Mouse (Mus musculus): ENCODE measurements around the gene Fignl1. TPM values are rescaled to one million over a fixed set of nuclear protein-coding genes. Genes with fewer than 3 reads are reported as not detected.
A peak's percentile ranks its signal among the peaks of the same experiment; 100 is the strongest.

Gene Fignl1
- polyA plus RNA-seq (2015; fragmentation: Nextera tagmentation; extraction: Ambion mirVana): 86.1 and 88.1 TPM in 2 replicates

DNA sequence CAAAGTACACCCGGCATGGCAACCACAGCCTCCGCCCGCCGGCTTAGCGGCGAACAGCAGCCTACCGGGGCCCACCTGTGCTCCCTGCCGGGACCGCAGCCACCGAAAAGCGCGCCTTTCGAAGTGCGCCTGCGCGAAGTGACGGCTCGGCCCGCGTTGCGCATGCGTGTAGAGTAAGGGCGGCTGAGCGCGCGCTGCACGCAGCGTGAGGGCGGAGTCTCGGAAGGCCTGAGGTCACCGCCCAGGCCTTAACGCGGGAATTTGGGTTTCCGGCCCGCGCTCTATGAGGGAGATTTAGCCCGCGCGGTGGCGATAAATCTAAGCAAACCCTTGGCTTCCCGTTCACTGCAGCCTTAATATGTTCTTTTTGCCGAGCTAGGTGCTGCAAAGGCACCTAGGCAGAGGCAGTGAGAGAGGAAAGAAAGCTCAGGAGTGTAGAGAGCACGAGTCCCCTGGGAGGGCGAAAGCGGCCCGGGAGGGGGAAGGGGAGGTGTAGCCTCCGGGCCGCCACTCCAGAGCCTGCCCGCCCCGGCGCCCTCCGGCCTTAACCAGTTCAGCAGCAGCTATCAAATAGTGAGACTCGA lies at the start of gene Fignl1:
Fignl1 (minus strand) TSS at position 143 of the 584 bp plus-strand sequence.
- H3K4me2 ChIP-seq: peak within 1 kb of the TSS; percentile 88
- peak within 1 kb of the TSS; percentile 100 for H3K27ac ChIP-seq
- WGBS: under 1% methylated on average over 53 of the region's 53 CpGs
- H3K4me3 ChIP-seq: peak within 1 kb of the TSS; percentile 79
- H3K36me3 ChIP-seq: peaks cover 18% of the 10 kb centered on the region
- no peaks in the 10 kb centered on the region for H3K27me3 ChIP-seq
- peak within 1 kb of the TSS; percentile 86 for H3K9ac ChIP-seq
- H3K4me1 ChIP-seq: peaks cover 18% of the 10 kb centered on the region
- peak; percentile 96 for ATAC-seq (ENCODE audit: borderline replicate concordance, extremely low read depth, low FRiP score, low TSS enrichment)
- H3K9me3 ChIP-seq: no peaks in the 10 kb centered on the region

DNA sequence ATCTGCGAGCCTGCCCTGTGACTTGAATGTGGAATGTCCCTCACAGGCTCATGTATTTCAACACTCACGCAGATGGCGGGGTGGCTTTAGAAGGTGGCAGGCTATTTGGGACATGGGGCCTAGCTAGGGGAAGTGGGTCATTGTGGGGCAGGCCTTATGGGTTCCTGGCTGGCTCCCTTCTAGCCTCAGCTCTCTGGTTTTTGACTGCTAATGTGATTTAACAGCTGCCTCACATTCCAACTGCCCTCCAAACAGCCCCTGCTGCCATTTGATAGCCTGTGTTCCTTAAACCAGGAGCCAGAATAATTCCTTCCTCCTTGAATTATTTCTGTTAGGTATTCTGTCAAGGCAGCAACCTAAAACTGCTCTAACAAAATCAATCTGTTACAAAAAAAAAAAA lies 48.2 kb upstream of the Fignl1 start:
- H3K4me2 ChIP-seq: no peak overlapping the region
- no peak overlapping the region for H3K4me3 ChIP-seq
- no peak overlapping the region for H3K9ac ChIP-seq
- no peaks in the 10 kb centered on the region for H3K9me3 ChIP-seq
- WGBS: 95% methylated on average over 3 of the region's 3 CpGs
- H3K27ac ChIP-seq: no peak overlapping the region
- ATAC-seq (ENCODE audit: borderline replicate concordance, extremely low read depth, low FRiP score, low TSS enrichment): no peak
- H3K36me3 ChIP-seq: no peaks in the 10 kb centered on the region
- peaks cover 26% of the 10 kb centered on the region for H3K4me1 ChIP-seq
- H3K27me3 ChIP-seq: no peaks in the 10 kb centered on the region

DNA sequence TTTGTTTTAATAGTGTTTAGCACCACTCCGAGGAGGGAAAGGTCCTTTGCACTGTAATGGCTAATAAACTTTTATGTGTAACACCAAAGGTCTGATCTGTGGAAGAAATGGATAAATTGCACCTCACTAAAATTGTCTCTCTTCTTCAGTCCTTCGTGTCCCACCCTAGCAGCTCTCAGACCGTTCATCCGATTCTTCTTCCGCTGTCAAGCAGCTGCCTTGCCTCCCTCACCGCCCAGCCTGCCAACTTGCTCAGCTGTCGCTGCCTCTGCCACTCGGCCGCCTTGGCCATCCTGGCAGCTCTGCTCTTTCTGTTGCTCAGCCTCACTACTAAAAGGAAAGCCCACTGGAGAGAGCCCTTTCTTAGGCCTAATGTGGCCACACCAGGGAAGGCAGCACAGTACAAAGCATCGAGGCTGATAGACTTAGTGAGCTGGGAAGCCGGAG lies 46.9 kb upstream of the Fignl1 start:
- H3K4me1 ChIP-seq: peaks cover 36% of the 10 kb centered on the region
- no peak overlapping the region for H3K4me3 ChIP-seq
- no peak overlapping the region for H3K9ac ChIP-seq
- no peak overlapping the region for H3K4me2 ChIP-seq
- H3K27ac ChIP-seq: peak overlapping the region; percentile 77
- ATAC-seq (ENCODE audit: borderline replicate concordance, extremely low read depth, low FRiP score, low TSS enrichment): no peak
- 64% methylated on average over 11 of the region's 11 CpGs for WGBS
- H3K27me3 ChIP-seq: no peaks in the 10 kb centered on the region
- H3K9me3 ChIP-seq: no peaks in the 10 kb centered on the region
- no peaks in the 10 kb centered on the region for H3K36me3 ChIP-seq

DNA sequence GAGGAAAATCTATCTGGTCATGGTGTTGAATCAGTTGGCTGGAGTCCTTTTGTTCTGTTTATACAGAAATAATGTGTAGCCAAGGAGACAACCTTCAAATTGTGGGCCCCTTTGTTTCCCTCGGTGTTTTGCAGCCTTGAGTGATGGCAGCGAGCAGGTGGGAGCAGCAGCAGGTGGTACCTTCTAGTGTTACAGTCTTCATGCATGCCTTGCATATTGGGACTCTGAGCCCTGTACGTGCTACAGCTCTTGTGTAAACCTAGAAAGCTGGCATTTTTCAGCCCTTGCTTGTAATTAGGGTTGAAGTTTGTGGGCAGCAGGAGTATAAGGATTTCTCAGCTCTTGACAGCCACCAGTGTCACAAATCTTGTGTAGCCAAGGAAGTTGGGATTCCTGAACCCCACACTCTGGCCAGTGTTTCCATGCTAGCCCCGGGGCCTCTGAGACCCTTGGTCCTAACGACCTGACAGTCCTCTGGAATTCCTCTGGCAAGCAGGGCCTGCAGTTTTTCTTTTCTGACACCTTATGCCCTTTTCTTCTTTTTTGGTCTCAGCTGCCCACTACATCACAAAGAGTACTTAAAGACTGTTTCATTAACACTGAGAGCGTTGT lies 46.4 kb upstream of the Fignl1 start:
- no peak for ATAC-seq (ENCODE audit: borderline replicate concordance, extremely low read depth, low FRiP score, low TSS enrichment)
- no peaks in the 10 kb centered on the region for H3K36me3 ChIP-seq
- H3K4me2 ChIP-seq: no peak overlapping the region
- WGBS: 36% methylated on average over 6 of the region's 6 CpGs
- peak overlapping the region; percentile 77 for H3K27ac ChIP-seq
- no peaks in the 10 kb centered on the region for H3K27me3 ChIP-seq
- H3K4me1 ChIP-seq: peaks cover 41% of the 10 kb centered on the region
- no peaks in the 10 kb centered on the region for H3K9me3 ChIP-seq
- no peak overlapping the region for H3K9ac ChIP-seq
- H3K4me3 ChIP-seq: no peak overlapping the region

DNA sequence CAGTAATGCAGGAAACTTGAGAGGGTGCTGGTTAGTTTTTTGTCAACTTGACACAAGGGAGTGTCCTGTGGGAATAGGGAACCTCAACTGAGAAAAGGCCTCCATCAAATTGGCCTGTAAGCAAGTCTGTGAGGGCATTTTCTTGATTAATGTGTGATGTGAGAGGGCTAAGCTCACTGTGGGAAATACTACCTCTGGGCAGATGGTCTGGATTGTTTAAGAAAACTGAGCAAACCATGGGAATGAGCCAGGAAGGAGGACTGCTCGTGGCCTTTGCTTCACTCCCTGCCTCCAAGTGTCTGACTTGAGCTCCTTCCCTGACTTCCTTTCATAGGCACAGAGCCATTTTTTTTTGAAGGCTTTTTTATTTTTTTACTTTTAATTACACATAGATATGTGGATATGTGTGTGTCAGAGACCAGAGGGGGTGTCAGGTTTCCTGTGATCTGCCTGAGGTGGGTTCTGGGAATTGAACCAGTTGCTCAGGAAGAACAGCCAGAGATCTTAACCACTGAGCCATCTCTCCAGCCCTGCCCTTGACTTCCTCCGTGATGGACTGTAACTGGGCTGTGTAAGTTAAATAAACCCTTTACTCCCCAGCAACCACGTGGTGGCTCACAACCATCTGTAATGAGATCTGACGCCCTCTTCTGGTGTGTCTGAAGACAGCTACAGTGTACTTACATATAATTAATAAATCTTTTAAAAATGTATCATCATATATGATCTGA lies 45.1 kb upstream of the Fignl1 start:
- H3K4me2 ChIP-seq: no peak overlapping the region
- peak overlapping the region; percentile 77 for H3K27ac ChIP-seq
- WGBS: 31% methylated on average over 4 of the region's 4 CpGs
- no peaks in the 10 kb centered on the region for H3K9me3 ChIP-seq
- ATAC-seq (ENCODE audit: borderline replicate concordance, extremely low read depth, low FRiP score, low TSS enrichment): peak; percentile 16; the same call in 1 of the 2 replicates
- no peaks in the 10 kb centered on the region for H3K36me3 ChIP-seq
- no peak overlapping the region for H3K9ac ChIP-seq
- H3K27me3 ChIP-seq: no peaks in the 10 kb centered on the region
- peaks cover 49% of the 10 kb centered on the region for H3K4me1 ChIP-seq
- H3K4me3 ChIP-seq: no peak overlapping the region

DNA sequence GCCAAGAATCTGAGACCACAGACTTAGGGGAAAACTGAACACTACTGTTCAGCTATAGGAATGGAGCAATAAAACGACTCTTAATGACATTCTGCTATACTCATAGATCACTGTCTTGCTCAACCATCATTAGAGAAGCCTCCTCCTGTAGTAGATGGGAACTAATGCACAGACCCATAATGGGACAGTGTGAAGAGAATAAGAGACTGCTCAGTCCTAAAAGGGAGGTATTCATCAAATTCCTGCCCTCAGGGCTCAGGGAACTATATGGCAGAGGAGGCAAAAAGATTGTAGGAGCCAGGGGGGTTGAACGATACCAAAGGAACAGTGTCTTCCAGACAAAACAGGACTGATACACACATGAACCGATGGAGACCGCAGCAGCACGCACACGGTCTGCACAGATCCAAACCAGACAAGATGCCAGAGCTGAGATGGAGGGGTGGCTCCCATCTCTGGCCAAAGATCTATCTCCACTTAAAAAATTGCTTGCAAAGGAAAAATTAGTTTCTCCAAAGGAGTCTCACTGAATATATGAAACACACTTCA lies 43.3 kb upstream of the Fignl1 start:
- no peak for ATAC-seq (ENCODE audit: borderline replicate concordance, extremely low read depth, low FRiP score, low TSS enrichment)
- no peak overlapping the region for H3K4me2 ChIP-seq
- no peaks in the 10 kb centered on the region for H3K9me3 ChIP-seq
- peak overlapping the region; percentile 81 for H3K27ac ChIP-seq
- no peak overlapping the region for H3K9ac ChIP-seq
- no peaks in the 10 kb centered on the region for H3K36me3 ChIP-seq
- H3K4me3 ChIP-seq: no peak overlapping the region
- no peaks in the 10 kb centered on the region for H3K27me3 ChIP-seq
- peaks cover 60% of the 10 kb centered on the region for H3K4me1 ChIP-seq
- WGBS: 62% methylated on average over 6 of the region's 6 CpGs

DNA sequence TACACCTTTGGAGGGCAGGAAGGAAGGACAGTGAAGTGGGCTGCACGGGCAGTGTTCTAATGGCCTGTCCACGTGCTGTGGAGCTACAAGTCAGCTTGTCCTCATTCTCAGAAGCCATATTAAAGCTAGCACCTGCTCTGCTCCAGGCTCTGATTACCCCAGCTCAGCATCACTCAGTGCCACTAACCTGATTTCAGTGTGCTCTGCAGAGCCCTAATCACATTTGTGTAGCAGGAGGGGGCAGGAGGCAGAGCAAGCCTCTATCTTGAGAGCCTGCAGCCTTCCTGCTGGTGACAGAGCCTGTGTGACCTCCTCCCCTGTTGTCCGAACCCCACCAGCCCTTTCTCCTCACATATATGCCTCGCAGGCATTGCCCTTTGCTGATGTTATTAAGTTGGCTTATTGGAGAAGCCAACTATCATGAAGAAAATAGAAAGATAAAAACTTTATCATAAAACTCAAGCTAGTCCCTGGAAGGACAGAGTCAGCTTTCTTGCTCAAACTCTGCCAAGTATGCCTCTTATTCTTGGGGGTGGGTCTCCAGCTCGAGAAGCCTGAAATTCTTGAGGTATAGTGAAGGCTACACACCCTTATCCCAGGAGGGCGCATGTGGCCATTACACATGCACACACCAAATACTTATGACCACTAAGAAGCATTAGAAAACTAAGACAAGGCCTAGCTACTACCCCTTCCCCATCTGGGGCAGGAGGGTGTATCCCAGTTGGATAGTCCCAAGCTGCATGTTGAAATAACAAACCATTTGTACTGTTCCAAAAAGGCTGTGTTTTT lies 41.9 kb upstream of the Fignl1 start:
- Histone ChIP-seq H3K4me3 (no peak overlapping the region), H3K27me3 (no peaks in the 10 kb centered on the region), H3K27ac (peak overlapping the region; percentile 81), H3K4me2 (no peak overlapping the region), H3K9me3 (no peaks in the 10 kb centered on the region), H3K36me3 (no peaks in the 10 kb centered on the region), H3K4me1 (peaks cover 57% of the 10 kb centered on the region), H3K9ac (no peak overlapping the region)
- WGBS: 43% methylated on average over 6 of the region's 6 CpGs
- ATAC-seq (ENCODE audit: borderline replicate concordance, extremely low read depth, low FRiP score, low TSS enrichment): no peak

DNA sequence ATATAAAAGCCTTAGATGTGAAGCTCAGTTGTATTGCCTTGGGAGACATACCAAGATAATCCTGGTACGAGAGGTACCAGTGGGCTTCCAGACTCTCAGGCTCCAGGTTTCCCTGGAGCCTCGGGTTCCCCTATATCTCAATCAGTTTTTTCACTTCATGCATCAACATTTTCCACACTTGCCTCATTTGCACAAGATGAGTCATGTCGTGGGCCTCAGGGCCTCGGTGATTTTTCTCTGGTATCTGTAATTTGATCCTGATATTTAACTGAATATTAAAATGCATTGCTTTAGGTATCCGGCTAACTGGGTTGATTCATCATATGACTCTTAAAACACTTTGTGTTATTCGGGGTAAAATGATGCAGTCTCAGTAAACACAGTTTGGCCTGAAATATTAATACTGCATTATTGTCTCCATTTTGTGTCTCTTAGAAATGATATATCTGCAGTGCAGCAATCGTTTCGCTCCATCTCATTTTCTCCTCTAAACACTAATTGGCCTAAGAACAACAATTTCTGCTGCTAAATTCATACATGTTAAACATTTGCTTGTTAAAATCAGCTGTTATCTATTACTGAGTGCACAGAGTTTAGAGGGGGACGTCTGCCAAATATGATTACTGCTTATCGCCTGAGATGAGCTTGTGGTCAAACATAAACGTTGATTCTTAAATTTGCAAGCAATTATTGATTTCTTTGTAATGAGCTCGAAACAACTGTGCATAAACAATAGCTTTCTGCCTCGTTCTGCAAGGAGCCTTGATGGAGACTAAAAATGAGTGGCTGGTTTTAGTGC lies 41.0 kb upstream of the Fignl1 start:
- H3K4me3 ChIP-seq: no peak overlapping the region
- no peaks in the 10 kb centered on the region for H3K9me3 ChIP-seq
- H3K4me1 ChIP-seq: peaks cover 50% of the 10 kb centered on the region
- no peak overlapping the region for H3K4me2 ChIP-seq
- 40% methylated on average over 13 of the region's 13 CpGs for WGBS
- peak overlapping the region; percentile 81 for H3K27ac ChIP-seq
- ATAC-seq (ENCODE audit: borderline replicate concordance, extremely low read depth, low FRiP score, low TSS enrichment): no peak
- H3K36me3 ChIP-seq: no peaks in the 10 kb centered on the region
- no peak overlapping the region for H3K9ac ChIP-seq
- H3K27me3 ChIP-seq: no peaks in the 10 kb centered on the region

DNA sequence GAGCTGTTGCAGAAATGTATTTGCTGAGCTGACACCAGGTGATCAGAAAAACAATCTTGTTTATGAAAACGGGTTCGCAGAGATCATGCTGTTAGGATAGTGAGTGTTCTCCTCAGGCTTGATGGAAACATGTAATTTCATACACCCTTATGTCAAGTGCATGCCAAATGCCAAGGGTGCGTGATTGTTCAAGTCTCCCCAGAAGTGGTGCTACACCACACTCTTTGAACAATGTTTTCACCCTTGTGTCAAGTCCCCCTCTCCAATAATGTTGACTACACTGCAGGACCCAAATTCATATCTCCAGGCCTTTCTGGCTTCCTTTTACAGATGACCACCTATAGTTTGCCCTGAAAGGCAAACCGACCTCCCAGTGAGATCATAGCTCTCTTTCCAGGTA lies 39.7 kb upstream of the Fignl1 start:
- Histone ChIP-seq H3K4me2 (no peak overlapping the region), H3K27me3 (no peaks in the 10 kb centered on the region), H3K27ac (peak overlapping the region; percentile 81), H3K9me3 (no peaks in the 10 kb centered on the region), H3K4me3 (no peak overlapping the region), H3K4me1 (peaks cover 55% of the 10 kb centered on the region), H3K36me3 (no peaks in the 10 kb centered on the region), H3K9ac (no peak overlapping the region)
- no peak for ATAC-seq (ENCODE audit: borderline replicate concordance, extremely low read depth, low FRiP score, low TSS enrichment)
- 64% methylated on average over 4 of the region's 4 CpGs for WGBS

DNA sequence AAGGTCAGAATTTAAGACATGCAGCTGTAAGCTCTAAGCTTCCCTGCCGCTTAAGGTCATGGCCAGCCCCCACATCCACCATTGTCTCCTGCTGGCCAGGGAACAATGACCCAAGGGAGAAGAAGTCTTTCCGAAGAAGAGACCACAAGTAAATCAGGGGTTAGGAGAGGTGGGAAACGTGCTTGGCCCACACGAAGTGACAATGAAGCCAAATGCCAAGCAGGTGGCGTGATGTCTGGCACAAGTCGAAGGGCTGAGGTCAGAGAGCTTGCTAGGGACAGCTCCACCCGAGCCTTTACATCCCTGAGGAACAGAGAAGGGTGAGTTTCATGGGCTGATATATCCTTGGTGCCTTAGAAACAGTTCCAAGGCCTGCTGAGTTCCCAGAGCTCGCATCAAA lies 36.3 kb upstream of the Fignl1 start:
- Histone ChIP-seq H3K27me3 (no peaks in the 10 kb centered on the region), H3K4me1 (peaks cover 40% of the 10 kb centered on the region), H3K9ac (no peak overlapping the region), H3K9me3 (no peaks in the 10 kb centered on the region), H3K27ac (peak overlapping the region; percentile 60), H3K36me3 (no peaks in the 10 kb centered on the region), H3K4me2 (no peak overlapping the region), H3K4me3 (no peak overlapping the region)
- 66% methylated on average over 8 of the region's 8 CpGs for WGBS
- no peak for ATAC-seq (ENCODE audit: borderline replicate concordance, extremely low read depth, low FRiP score, low TSS enrichment)

Data from lung, embryonic 15.5 days (tissue).